Mouse (Mus musculus) mesoderm, embryonic 11.5 days (tissue): ENCODE measurements around the gene Med8.

ENCODE experiments used
- DNase-seq: peaks from one replicate; pipeline ENCODE4 v3.0.0-alpha.2; 2012; ENCODE audit warnings: low read depth, low spot score

Med8 gene

DNA sequence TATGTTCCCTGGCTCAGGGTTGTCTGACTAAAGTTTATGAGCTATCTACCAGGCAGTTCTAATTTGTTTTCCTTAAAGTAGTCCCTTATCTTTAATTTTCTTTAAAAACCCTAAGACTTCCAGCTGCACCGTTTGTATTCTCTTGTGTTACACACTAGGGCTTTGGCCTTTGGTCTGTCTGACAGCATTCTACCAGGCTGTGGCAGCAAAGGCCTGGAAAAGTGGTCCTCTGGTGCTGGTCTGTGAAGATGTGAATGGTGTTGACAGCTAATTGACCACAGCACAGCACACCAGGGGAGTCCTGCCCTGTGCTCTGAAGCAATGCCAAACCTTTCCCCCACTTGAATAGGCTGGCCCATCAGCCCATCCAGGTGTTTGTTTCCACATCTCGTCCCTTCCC is 6.6 kb downstream of the Med8 start:
- DNase-seq, result no peak

GRCm38 (mm10) chr4:118416329-118416728 is 7.2 kb downstream of the Med8 start:
- no peak for DNase-seq

DNA sequence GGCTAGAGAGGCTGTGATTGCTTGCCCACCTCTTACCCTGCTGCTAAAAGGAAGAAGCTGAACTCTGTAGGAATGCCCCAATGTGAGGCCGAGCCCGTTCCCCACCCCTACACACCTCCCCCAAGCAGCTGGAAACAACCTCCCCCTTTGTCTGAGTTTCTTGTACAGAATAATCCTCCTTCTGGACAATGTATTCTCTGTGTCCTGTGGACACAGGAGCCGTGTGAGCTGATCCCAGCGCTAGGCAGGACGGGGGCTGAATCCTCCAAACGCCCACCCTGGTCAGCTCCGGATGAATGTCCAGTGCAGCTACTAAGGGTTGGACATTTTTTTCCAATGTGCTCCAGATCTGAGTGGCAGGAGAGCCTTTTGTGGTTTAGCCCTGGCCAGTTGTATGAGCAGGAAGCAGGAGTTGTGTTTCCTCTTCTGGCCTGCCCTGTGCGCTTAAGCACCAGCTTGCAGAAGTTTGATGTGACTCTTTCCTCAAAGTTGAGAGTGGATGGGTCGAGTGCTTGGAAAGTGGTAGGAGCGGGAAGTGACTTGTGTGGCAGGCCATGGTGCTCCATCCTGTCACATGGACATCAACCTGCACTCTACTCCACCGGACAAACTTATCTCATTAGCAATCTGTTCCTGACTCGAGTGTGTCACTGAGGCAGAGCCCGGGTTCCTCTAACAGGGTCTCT is 8.1 kb downstream of the Med8 start:
- DNase-seq, result no peak

- no peak for DNase-seq
These were observed 12.2 kb downstream of the Med8 start for GRCm38 (mm10) chr4:118421384-118421783.

GRCm38 (mm10) chr4:118424541-118425160 is 15.5 kb downstream of the Med8 start:
- DNase-seq, result no peak

GRCm38 (mm10) chr4:118425374-118425773 is 16.2 kb downstream of the Med8 start:
- DNase-seq, result no peak

GRCm38 (mm10) chr4:118427415-118427767 is 18.3 kb downstream of the Med8 start:
- no peak for DNase-seq

GRCm38 (mm10) chr4:118427768-118428451 is 18.8 kb downstream of the Med8 start, which contains the start of gene Elovl1:
Gene Elovl1, plus strand, starts transcription at chr4:118428093.
- peak; percentile 88 for DNase-seq

DNA sequence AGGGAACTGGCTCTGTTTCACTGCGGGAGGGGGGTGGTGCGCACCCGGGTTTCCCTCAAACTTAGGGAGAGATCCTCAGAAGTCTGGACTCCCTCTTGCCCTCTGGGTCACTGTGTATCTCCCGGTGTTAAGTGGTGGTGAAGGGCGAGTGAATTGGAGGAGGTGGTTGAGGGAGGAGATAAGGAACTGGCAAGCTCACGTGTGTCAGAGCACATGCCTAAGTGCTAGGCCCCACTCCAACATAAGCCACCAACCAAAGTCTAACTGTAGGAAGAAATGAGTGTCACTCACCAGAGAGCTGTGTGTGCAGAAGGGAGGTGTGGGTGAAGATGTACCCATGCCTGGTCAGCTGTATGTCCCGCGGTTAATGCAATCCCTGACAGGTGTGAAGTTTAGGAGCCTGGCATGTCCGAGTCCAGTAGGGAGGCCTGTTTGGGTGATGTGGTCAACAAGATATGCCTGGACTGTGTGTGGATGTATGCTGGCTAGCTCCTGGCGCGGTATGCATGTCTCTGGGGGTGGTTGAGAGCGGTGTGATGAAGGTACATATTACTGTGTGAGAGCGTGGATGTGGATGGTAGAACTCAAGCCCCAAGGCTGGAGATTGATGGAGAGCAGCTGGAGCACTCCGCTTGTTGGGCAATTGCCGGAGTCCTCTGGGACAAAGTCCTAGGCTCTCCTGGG is 19.5 kb downstream of the Med8 start:
- DNase-seq, result peak; percentile 9

DNA sequence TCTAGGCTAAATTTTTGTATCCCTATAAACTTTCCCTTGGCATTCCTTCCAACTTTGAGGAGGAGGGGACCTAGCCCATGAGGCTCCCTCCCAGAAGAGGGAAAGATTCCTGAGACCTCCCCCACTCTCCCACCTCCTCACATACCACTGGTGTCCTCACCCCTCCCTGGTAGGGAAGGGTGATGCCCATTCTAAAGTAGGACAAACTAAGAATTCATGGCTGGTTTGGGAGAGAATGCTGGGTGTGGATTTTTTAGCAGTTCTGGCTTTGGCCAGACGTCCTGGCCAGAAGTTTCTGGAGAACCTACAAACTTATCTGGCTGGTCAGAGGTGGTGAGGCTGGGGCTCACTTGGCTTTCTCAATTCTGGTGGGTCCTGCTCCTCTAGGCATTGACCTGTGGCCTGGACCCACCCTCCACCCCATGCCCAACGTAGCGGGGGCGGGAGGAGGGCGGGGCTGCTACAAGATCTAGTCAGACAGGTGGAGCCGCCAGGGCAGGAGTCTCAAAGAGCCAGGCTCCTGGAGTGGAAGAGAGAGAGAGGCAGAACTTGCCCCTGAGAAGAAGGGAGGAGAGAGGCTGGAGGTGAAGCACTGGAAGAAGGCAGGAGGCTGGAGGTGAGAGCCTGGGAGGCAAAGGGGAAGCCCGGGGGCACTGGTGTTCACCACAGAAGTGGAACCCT is 20.2 kb downstream of the Med8 start:
- no peak for DNase-seq

GRCm38 (mm10) chr4:118432332-118432731 is 23.2 kb downstream of the Med8 start:
- DNase-seq, result no peak

GRCm38 (mm10) chr4:118436820-118437603 is 27.9 kb downstream of the Med8 start, which contains the start of gene Cdc20:
Gene Cdc20, minus strand, starts transcription at chr4:118437352.
- peak; percentile 98 for DNase-seq

DNA sequence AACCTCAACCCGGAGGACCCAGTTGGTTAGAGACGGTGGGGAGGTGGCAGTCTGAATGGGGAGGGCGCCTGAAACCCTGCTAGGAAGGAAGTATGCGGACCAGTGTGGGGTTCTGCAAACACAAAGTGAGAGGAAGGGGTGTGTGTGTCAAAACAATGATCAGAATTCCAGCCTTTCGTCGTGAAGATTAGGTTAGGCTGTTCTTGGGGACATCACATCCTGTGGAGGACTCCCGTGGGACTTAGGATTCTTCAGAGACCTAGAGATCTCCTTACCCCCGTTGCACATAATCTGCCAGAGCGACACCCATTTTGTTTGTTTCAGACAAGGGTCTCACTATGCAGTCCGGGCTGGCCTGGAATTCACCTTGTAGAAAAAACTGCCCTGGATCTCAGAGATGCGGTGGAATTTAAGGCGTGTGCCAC is 28.7 kb downstream of the Med8 start:
- DNase-seq, result peak; percentile 41

GRCm38 (mm10) chr4:118445088-118445487 is 36.0 kb downstream of the Med8 start:
- DNase-seq, result no peak

GRCm38 (mm10) chr4:118445781-118446414 is 36.8 kb downstream of the Med8 start:
- DNase-seq, result peak; percentile 52

DNA sequence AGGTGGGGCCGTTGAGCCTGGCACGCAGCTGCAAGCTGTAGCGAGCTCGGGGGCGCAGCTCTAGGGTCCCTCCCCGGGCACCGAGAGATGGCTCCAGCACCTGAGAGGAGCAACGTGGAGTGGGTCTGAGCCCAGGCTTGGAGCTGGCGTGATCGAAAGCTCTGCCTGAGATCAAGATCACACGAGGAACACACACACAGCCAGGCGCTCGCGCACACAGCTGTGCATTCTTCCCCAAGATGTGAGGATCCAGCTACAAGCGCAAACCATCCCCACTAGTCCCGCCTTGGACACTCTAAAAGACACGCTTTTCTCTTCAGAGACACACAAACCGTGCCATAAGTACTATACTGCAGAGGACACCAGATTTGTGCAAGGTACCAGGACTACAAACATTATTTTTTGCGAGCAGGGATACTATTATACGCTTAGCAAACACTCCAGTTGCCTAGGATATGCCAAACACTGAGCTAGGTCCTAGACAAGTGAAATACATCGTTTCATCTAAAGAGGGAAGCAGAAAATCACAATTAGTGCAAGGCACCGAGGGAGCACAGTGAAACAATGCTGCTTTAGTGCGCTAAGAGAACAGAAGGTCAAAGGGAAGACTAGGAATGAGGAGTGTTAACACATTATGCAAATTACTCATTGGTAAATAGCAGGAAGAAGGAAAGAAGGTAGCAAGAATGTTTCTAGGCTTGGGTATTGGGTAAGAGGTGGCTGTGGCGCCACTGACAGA is 37.4 kb downstream of the Med8 start:
- DNase-seq, result peak; percentile 50

GRCm38 (mm10) chr4:118457345-118457975 is 48.3 kb downstream of the Med8 start, which contains the start of gene Mpl:
Gene Mpl, minus strand, starts transcription at chr4:118457513.
- no peak for DNase-seq

DNA sequence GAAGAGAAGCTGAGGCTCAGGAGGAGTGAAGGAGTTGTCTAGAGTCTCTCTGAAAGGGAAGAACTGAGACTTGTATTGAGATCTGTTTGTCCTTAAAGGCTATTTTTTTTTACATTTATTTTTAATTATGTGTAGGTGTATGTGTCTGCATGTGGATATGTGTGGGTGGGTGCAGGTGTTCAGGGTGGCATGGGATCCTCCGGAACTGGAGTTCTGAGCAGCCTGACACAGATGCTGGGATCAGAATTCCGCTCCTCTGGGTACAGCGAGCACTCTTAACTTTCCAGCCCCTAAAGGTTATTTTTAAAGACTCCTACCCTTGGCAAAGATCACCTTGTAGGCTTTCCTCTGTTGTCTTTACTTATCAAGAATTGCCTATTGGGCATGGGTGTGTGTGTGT is 55.8 kb downstream of the Med8 start:
- DNase-seq, result no peak
